Mouse (Mus musculus): ENCODE data around the gene B4galnt1. TPM values are rescaled to one million over a fixed set of nuclear protein-coding genes. Genes with fewer than 3 reads are reported as not detected.
A peak's percentile ranks its signal among the peaks of the same experiment; 100 is the strongest.

B4galnt1 gene
- polyA plus RNA-seq, 1 experiment from 2014 or later = 66.8 TPM

DNA sequence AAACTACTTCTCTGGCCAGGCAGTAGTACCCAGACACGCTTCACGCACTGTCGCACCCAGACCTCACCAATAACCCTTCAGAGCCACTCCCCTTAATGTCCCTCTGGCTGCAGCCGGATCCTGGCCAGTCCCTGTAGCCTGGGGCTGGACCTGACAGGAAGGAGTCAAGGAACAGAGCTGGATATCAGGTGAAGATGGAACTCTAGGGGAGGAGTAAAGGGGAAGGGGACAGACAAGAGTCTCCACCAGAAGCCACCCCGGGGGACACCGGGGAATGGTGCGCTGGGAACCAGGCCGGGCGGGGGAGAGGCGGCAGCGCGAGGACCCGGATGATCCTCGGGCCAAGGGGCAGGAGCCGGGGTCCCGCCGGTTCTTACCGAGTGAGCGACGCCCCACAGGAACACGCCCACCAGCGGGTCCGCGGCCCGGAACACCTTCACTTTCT is 46.0 kb downstream of the B4galnt1 start:
- peaks cover 22% of the 10 kb centered on the region for H3K36me3 ChIP-seq (ENCODE audit: control insufficient read depth, insufficient read depth, low read length)
- no peaks in the 10 kb centered on the region for H3K27me3 ChIP-seq (ENCODE audit: control insufficient read depth, insufficient read depth, low read length)
- H3K27ac ChIP-seq (replicated peaks; ENCODE audit: low read depth, low read length) = peak overlapping the region; percentile 45; the same call in 1 of the 2 replicates
- no peak for DNase-seq
- 0% methylated on average over 25 of the region's 25 CpGs for WGBS
- H3K4me3 ChIP-seq (replicated peaks; ENCODE audit: low read depth, low read length) = peak overlapping the region; percentile 78
- peak overlapping the region; percentile 90 for H3K4me2 ChIP-seq (ENCODE audit: low read length)
- ATAC-seq (ENCODE audit: low FRiP score, low TSS enrichment) = peak; percentile 64
- H3K4me1 ChIP-seq (ENCODE audit: control insufficient read depth, insufficient read depth, low read length) = peaks cover 10% of the 10 kb centered on the region
- H3K9ac ChIP-seq (replicated peaks; ENCODE audit: low read length) = peak overlapping the region; percentile 76
- H3K9me3 ChIP-seq (ENCODE audit: control insufficient read depth, low read length) = no peaks in the 10 kb centered on the region

DNA sequence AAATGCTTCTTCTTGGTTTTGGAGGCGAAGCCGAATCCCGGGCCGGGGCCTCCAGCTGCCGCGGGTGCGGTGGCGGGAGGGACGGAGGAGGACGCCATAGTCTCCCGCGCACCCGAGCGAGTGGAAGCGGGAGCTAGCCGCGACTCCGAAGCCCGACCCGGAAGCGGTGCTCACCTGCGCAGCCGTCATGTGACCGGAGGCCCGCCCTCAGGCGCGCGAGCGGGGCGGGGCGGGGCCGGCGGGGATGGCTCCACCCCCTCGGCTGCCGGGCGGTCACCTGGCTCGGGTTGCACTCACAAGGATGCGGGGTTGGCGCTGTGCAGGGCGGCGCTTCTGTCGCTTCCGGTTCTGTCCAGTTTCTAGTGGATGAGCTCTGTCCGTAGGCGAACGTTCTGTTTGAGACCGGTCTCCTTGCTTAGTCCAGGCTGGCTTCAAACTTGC is 46.4 kb downstream of the B4galnt1 start, which contains the start of gene Pip4k2c:
Gene Pip4k2c, minus strand, starts transcription at position 172 of the 441 bp plus-strand sequence.
- Histone ChIP-seq H3K36me3 (ENCODE audit: control insufficient read depth, insufficient read depth, low read length) (peaks cover 17% of the 10 kb centered on the region), H3K4me3 (replicated peaks; ENCODE audit: low read depth, low read length) (peak within 1 kb of the TSS; percentile 78), H3K9ac (replicated peaks; ENCODE audit: low read length) (peak within 1 kb of the TSS; percentile 76), H3K27me3 (ENCODE audit: control insufficient read depth, insufficient read depth, low read length) (no peaks in the 10 kb centered on the region), H3K27ac (replicated peaks; ENCODE audit: low read depth, low read length) (peak within 1 kb of the TSS; percentile 45; the same call in 1 of the 2 replicates), H3K4me2 (ENCODE audit: low read length) (peak within 1 kb of the TSS; percentile 90), H3K4me1 (ENCODE audit: control insufficient read depth, insufficient read depth, low read length) (peaks cover 10% of the 10 kb centered on the region), H3K9me3 (ENCODE audit: control insufficient read depth, low read length) (no peaks in the 10 kb centered on the region)
- ATAC-seq (ENCODE audit: low FRiP score, low TSS enrichment) (peak; percentile 95), DNase-seq (peak; percentile 91)
- WGBS = 0% methylated on average over 47 of the region's 47 CpGs

DNA sequence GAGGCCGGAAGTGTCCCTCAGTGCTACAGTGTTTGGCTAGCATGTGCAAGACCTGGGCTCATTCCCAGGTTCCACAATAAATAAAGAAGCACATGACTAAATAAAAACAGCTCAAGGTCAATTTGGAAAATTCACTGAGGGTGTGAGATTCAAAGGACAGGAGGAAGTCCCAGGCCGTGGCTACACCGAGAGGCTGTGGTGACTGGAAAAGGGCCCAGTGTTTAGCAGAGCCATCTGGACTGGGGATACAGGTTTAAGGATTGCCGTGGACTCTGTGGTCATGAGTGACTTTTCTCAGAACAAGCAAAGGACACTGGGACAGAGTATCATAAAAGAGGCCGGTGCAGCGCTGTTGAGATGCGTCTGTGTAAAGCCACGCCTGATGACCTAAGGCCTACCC is 48.2 kb downstream of the B4galnt1 start:
- 91% methylated on average over 8 of the region's 8 CpGs for whole genome bisulfite sequencing
- no peaks in the 10 kb centered on the region for H3K9me3 ChIP-seq (ENCODE audit: control insufficient read depth, low read length)
- H3K9ac ChIP-seq (replicated peaks; ENCODE audit: low read length) = no peak overlapping the region
- no peak overlapping the region for H3K4me2 ChIP-seq (ENCODE audit: low read length)
- H3K27ac ChIP-seq (replicated peaks; ENCODE audit: low read depth, low read length) = no peak overlapping the region
- H3K4me1 ChIP-seq (ENCODE audit: control insufficient read depth, insufficient read depth, low read length) = peaks cover 10% of the 10 kb centered on the region
- H3K4me3 ChIP-seq (replicated peaks; ENCODE audit: low read depth, low read length) = no peak overlapping the region
- DNase-seq (no peak), ATAC-seq (ENCODE audit: low FRiP score, low TSS enrichment) (no peak)
- peaks cover 4% of the 10 kb centered on the region; the same call in 1 of the 2 replicates for H3K36me3 ChIP-seq (ENCODE audit: control insufficient read depth, insufficient read depth, low read length)
- no peaks in the 10 kb centered on the region for H3K27me3 ChIP-seq (ENCODE audit: control insufficient read depth, insufficient read depth, low read length)

DNA sequence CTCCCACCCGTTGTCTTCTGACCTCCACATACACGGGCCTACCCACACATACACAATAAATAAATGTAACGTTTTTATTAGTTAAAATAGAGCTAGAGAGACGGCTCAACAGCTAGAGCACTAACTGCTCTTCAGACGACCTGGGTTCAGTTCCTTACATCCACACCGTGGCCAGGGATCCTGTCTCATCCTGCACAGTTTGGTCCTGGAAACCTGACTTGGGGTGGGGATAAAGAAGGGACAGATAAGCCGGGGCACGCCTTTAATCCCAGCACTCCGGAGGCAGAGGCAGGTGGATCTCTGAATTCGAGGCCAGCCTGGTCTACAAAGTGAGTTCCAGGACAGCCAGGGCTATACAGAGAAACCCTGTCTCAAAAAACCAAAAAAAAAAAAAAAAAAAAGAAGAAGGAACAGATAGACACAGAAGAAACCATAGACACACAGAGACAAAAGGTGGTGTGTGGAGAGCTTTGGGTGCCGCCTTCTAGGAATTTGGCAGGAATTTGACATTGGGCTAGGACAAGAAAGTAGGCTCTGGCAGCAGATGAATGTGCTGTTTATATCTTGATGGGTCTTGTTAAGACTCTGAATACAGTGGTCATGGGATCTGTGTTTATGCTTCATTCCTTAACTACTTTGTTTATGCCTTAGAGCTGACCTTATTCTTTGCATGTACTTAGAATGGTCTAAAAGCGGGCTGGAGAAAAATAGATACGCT is 48.8 kb downstream of the B4galnt1 start:
- Histone ChIP-seq H3K4me1 (ENCODE audit: control insufficient read depth, insufficient read depth, low read length) (peaks cover 10% of the 10 kb centered on the region), H3K9me3 (ENCODE audit: control insufficient read depth, low read length) (no peaks in the 10 kb centered on the region), H3K36me3 (ENCODE audit: control insufficient read depth, insufficient read depth, low read length) (no peaks in the 10 kb centered on the region), H3K27ac (replicated peaks; ENCODE audit: low read depth, low read length) (no peak overlapping the region), H3K4me2 (ENCODE audit: low read length) (no peak overlapping the region), H3K9ac (replicated peaks; ENCODE audit: low read length) (no peak overlapping the region), H3K4me3 (replicated peaks; ENCODE audit: low read depth, low read length) (no peak overlapping the region), H3K27me3 (ENCODE audit: control insufficient read depth, insufficient read depth, low read length) (no peaks in the 10 kb centered on the region)
- ATAC-seq (ENCODE audit: low FRiP score, low TSS enrichment) (no peak), DNase-seq (no peak)
- 86% methylated on average over 13 of the region's 13 CpGs for WGBS

DNA sequence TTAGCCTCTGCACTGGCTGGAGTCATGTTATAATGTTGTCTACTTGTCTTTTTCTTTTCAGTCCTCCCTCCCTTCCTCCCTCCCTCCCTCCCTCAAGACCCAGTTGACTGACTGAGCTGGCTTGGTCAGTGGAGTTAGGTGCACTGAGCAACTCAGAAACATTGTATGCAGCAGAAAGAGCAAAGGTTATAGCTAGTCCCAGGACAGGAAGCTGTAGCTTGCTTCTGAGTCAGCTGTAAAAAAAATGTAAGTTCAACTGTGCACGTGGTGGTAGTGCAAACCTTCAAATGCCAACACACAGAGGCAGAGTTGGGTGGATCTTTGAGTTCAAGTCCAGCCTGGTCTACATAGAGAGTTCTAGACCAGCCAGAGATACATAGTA is 49.4 kb downstream of the B4galnt1 start:
- H3K4me3 ChIP-seq (replicated peaks; ENCODE audit: low read depth, low read length) = no peak overlapping the region
- H3K4me1 ChIP-seq (ENCODE audit: control insufficient read depth, insufficient read depth, low read length) = peaks cover 10% of the 10 kb centered on the region
- H3K27ac ChIP-seq (replicated peaks; ENCODE audit: low read depth, low read length) = no peak overlapping the region
- no peak overlapping the region for H3K9ac ChIP-seq (replicated peaks; ENCODE audit: low read length)
- DNase-seq = no peak
- no peaks in the 10 kb centered on the region for H3K36me3 ChIP-seq (ENCODE audit: control insufficient read depth, insufficient read depth, low read length)
- 70% methylated on average over 1 of the region's 1 CpGs for WGBS
- no peaks in the 10 kb centered on the region for H3K27me3 ChIP-seq (ENCODE audit: control insufficient read depth, insufficient read depth, low read length)
- no peaks in the 10 kb centered on the region for H3K9me3 ChIP-seq (ENCODE audit: control insufficient read depth, low read length)
- no peak overlapping the region for H3K4me2 ChIP-seq (ENCODE audit: low read length)
- ATAC-seq (ENCODE audit: low FRiP score, low TSS enrichment) = no peak

DNA sequence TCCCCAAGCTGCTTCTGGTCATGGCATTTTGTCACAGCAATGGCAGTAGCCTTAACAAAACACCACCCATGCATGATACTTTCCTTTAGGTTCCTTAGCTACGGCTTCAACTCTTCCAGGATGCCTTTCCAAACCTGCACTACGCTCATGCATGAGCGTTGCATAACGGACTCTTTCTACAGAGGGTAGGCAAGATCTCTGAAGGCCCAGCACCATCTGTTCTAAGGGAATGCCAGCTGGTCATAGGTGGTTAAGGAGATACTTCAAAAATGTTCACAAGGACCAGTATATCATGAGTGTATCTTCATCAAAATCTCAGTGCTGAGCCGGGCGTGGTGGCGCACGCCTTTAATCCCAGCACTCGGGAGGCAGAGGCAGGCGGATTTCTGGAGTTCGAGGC is 51.4 kb downstream of the B4galnt1 start:
- Histone ChIP-seq H3K9ac (replicated peaks; ENCODE audit: low read length) (no peak overlapping the region), H3K4me2 (ENCODE audit: low read length) (no peak overlapping the region), H3K9me3 (ENCODE audit: control insufficient read depth, low read length) (no peaks in the 10 kb centered on the region), H3K4me1 (ENCODE audit: control insufficient read depth, insufficient read depth, low read length) (no peaks in the 10 kb centered on the region), H3K27ac (replicated peaks; ENCODE audit: low read depth, low read length) (no peak overlapping the region), H3K27me3 (ENCODE audit: control insufficient read depth, insufficient read depth, low read length) (no peaks in the 10 kb centered on the region), H3K4me3 (replicated peaks; ENCODE audit: low read depth, low read length) (no peak overlapping the region), H3K36me3 (ENCODE audit: control insufficient read depth, insufficient read depth, low read length) (no peaks in the 10 kb centered on the region)
- ATAC-seq (ENCODE audit: low FRiP score, low TSS enrichment) = no peak
- DNase-seq = no peak
- WGBS = 93% methylated on average over 11 of the region's 11 CpGs

DNA sequence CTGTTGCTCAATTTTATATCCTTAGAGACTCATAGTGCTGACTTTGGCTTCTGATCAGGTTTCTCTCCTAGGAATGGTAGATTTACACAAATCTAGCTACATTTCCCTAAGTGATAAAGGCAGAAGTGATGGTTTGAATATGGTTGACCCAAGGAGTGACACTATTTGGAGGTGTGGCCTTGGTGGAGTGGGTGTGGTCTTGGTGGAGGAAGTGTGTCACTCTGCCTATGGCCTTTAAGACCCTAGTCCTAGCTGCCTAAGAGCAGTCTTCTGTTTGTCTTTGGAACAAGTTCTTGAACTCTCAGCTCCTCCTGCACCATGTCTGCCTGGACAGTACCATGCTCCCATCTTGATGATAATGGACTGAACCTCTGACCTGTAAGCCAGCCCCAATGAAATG is 52.2 kb downstream of the B4galnt1 start:
- H3K27me3 ChIP-seq (ENCODE audit: control insufficient read depth, insufficient read depth, low read length) = no peaks in the 10 kb centered on the region
- no peak overlapping the region for H3K27ac ChIP-seq (replicated peaks; ENCODE audit: low read depth, low read length)
- no peaks in the 10 kb centered on the region for H3K4me1 ChIP-seq (ENCODE audit: control insufficient read depth, insufficient read depth, low read length)
- no peak overlapping the region for H3K4me3 ChIP-seq (replicated peaks; ENCODE audit: low read depth, low read length)
- DNase-seq = no peak
- no peak for ATAC-seq (ENCODE audit: low FRiP score, low TSS enrichment)
- no peak overlapping the region for H3K9ac ChIP-seq (replicated peaks; ENCODE audit: low read length)
- no peak overlapping the region for H3K4me2 ChIP-seq (ENCODE audit: low read length)
- no peaks in the 10 kb centered on the region for H3K9me3 ChIP-seq (ENCODE audit: control insufficient read depth, low read length)
- no peaks in the 10 kb centered on the region for H3K36me3 ChIP-seq (ENCODE audit: control insufficient read depth, insufficient read depth, low read length)

DNA sequence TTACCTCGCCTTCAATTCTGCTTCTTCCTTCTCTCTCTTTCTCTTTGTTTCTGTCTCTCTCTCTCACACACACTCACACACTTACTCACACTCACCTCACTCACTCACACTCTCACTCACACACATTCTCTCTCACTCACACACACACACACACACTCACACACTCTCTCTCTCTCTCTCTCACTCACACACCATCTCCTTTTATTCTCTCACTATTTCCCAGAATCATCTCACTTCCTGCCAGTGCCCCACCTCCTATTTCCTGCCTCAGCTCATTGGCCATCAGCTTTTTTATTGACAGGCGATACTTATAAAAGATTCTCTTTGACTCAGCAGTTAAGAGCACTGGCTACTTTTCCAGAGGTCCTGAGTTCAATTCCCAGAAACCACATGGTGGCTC is 53.3 kb downstream of the B4galnt1 start:
- Histone ChIP-seq H3K27ac (replicated peaks; ENCODE audit: low read depth, low read length) (no peak overlapping the region), H3K9me3 (ENCODE audit: control insufficient read depth, low read length) (no peaks in the 10 kb centered on the region), H3K4me1 (ENCODE audit: control insufficient read depth, insufficient read depth, low read length) (no peaks in the 10 kb centered on the region), H3K9ac (replicated peaks; ENCODE audit: low read length) (no peak overlapping the region), H3K27me3 (ENCODE audit: control insufficient read depth, insufficient read depth, low read length) (no peaks in the 10 kb centered on the region), H3K4me3 (replicated peaks; ENCODE audit: low read depth, low read length) (no peak overlapping the region), H3K4me2 (ENCODE audit: low read length) (no peak overlapping the region), H3K36me3 (ENCODE audit: control insufficient read depth, insufficient read depth, low read length) (no peaks in the 10 kb centered on the region)
- ATAC-seq (ENCODE audit: low FRiP score, low TSS enrichment) (no peak), DNase-seq (no peak)
- 90% methylated on average over 2 of the region's 2 CpGs for WGBS

Measured in midbrain, embryonic 14.5 days (tissue).